Mouse (Mus musculus) hindbrain, embryonic 11.5 days (tissue): ENCODE measurements around the gene Iars. TPM values are rescaled to one million over a fixed set of nuclear protein-coding genes. Genes with fewer than 3 reads are reported as not detected.
"Not testable (repeated sequence)": the region's sequence is repeated elsewhere in the genome, so short reads cannot be mapped to it uniquely, and the experiment has no call there.

Experiments
- ATAC-seq: fragments of 200-750 bp; cut with Nextera tagmentation; 2 replicates; pipeline ENCODE4 v1.8.0; 2017; ENCODE audit warnings: mild to moderate bottlenecking, moderate TSS enrichment, moderate library complexity; ENCODE audit not compliant: low FRiP score
- DNase-seq: peaks from one replicate; pipeline ENCODE4 v3.0.0-alpha.2; 2015; ENCODE audit warnings: low spot score
- H3K27ac ChIP-seq: fragments of 300-500 bp; sonication (generic); 2 replicates; pipeline ENCODE4 v1.5.1; 2014; ENCODE audit warnings: mild to moderate bottlenecking, low read depth, low read length
- H3K27me3 ChIP-seq: fragments of 300-500 bp; sonication (generic); 2 replicates; pipeline ENCODE4 v1.6.1; 2014; ENCODE audit warnings: mild to moderate bottlenecking, low read length, moderate library complexity, mixed read lengths; ENCODE audit not compliant: control insufficient read depth, insufficient read depth
- H3K36me3 ChIP-seq: fragments of 300-500 bp; sonication (generic); 2 replicates; pipeline ENCODE4 v1.6.1; 2014; ENCODE audit warnings: mild to moderate bottlenecking, low read length, moderate library complexity, mixed read lengths; ENCODE audit not compliant: control insufficient read depth, insufficient read depth
- H3K4me1 ChIP-seq: fragments of 300-500 bp; sonication (generic); replicated peaks from 2 replicates; pipeline ENCODE4 v1.6.1; 2014; ENCODE audit warnings: low read length, mixed read lengths; ENCODE audit not compliant: control insufficient read depth, insufficient read depth
- H3K4me2 ChIP-seq: fragments of 300-500 bp; sonication (generic); replicated peaks from 2 replicates; pipeline ENCODE4 v1.6.1; 2014; ENCODE audit warnings: mild to moderate bottlenecking, low read depth, low read length
- H3K4me3 ChIP-seq: fragments of 300-500 bp; sonication (generic); 2 replicates; pipeline ENCODE4 v1.5.1; 2014; ENCODE audit warnings: low read depth, low read length
- H3K9ac ChIP-seq: fragments of 300-500 bp; sonication (generic); 2 replicates; pipeline ENCODE4 v1.6.1; 2014; ENCODE audit warnings: low read depth, low read length
- H3K9me3 ChIP-seq: fragments of 300-500 bp; sonication (generic); 2 replicates; pipeline ENCODE4 v1.6.1; 2016; ENCODE audit warnings: low read length; ENCODE audit not compliant: control insufficient read depth
- WGBS: fragments of 180-500 bp; shearing (Covaris S2); extraction: QIAGEN DNeasy Blood & Tissue Kit; methylation state at CpG from one replicate; pipeline ENCODE4 v1.1.7; 2014; 5-methylcytosine and 5-hydroxymethylcytosine counted together
- polyA plus RNA-seq: library from polyadenylated mRNA; unstranded; fragments of >200 nt; fragmentation: Nextera tagmentation; extraction: Ambion mirVana; gene quantifications from 2 replicates; pipeline ENCODE4 v1.2.1, GENCODE M21; 2014

Gene Iars
- polyA plus RNA-seq, 1 experiment from 2014 or later = 100 TPM

DNA sequence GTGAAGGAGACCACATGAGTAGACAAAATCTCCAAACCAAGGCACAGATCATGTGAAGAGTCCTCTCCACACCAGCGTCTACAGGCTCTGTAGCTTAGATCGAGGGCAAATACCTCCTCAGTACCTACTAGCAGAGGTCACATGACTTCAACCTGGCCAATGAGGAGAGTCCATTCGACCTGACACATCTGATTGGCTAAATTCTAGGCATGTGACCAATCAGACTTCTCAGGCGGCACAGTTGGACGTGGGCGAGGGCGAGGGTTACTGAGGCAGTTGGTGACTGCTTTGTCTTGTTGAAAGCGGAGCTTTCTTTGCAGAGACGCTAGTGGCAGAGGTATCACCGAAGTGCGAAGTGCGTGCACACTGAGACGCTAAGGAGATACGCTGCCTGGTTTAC is 80.3 kb downstream of the Iars start:
- Histone ChIP-seq H3K9me3 (no peaks in the 10 kb centered on the region), H3K4me3 (no peak overlapping the region), H3K9ac (no peak overlapping the region), H3K4me1 (no peaks in the 10 kb centered on the region), H3K27me3 (no peaks in the 10 kb centered on the region; the same call in 1 of the 2 replicates), H3K36me3 (no peaks in the 10 kb centered on the region), H3K4me2 (no peak overlapping the region), H3K27ac (no peak overlapping the region)
- 91% methylated on average over 14 of the region's 14 CpGs for WGBS
- ATAC-seq (no peak), DNase-seq (no peak)

DNA sequence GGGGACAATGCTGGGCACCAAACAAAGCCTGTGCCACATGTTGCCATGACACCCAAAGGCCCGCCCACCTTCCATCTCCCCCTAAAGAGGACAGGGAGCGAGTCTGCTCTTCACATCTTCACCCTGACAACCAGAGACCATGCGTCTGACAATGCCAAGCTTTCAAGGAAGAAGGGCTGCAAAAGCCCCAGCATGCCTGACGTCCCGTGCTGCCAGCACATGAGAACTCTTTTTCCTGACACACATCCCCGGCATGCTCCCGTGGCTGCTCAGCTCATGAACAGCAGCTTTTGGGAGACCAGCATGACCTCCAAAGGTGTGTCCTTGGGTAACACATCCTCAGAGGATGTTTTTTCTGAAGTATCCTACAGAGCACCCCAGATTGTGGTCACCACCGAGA is 83.4 kb downstream of the Iars start:
- no peaks in the 10 kb centered on the region for H3K36me3 ChIP-seq
- DNase-seq (peak; percentile 16), ATAC-seq (no peak)
- no peaks in the 10 kb centered on the region for H3K9me3 ChIP-seq
- no peak overlapping the region for H3K27ac ChIP-seq
- 78% methylated on average over 8 of the region's 8 CpGs for WGBS
- H3K27me3 ChIP-seq = no peaks in the 10 kb centered on the region; the same call in 1 of the 2 replicates
- no peak overlapping the region for H3K4me3 ChIP-seq
- no peak overlapping the region for H3K4me2 ChIP-seq
- no peak overlapping the region for H3K9ac ChIP-seq
- no peaks in the 10 kb centered on the region for H3K4me1 ChIP-seq

DNA sequence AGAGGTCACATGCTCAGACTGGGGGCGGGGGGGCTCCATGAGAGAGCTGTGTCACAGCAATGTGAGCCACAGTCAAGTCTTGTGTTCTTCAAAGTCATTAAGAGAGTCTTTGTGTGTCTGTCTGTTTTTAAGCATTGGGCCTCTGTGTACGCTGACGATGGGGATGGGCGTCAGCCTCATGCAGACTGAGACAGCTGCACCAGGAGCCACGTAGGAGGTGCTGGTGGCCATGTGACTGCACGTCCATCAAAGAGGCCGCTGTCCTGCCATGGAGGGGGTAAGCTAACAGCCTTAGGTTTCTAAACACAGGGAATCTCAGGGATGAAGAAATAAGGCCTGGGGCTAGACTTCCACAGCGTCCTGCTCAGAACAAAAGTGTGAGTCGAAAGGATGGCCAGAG is 84.4 kb downstream of the Iars start:
- Histone ChIP-seq H3K4me2 (no peak overlapping the region), H3K4me1 (no peaks in the 10 kb centered on the region), H3K36me3 (no peaks in the 10 kb centered on the region), H3K9me3 (no peaks in the 10 kb centered on the region), H3K27ac (no peak overlapping the region), H3K4me3 (no peak overlapping the region), H3K27me3 (no peaks in the 10 kb centered on the region; the same call in 1 of the 2 replicates), H3K9ac (no peak overlapping the region)
- 62% methylated on average over 9 of the region's 9 CpGs for WGBS
- no peak for ATAC-seq
- peak; percentile 6 for DNase-seq

DNA sequence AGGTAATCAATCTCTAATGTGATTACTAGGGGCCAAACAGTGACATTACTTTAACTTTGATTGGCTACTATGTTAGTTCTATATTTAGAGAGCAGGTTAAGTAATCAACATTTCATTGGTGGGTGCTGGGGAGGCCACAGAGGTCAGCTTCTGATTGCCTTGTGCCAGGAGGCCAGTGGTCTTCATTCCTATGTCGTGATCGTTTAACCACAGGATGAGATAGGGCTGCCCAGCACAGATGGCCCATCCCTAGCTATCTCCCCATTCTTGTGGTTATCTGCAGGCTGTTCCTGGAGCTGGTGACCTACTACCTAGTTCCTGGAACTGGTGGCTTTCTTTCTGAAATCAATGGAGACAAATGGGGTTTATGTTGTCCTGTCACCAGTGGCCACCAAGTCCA is 86.1 kb downstream of the Iars start:
- 91% methylated on average over 2 of the region's 2 CpGs for WGBS
- ATAC-seq = no peak
- H3K4me3 ChIP-seq = no peak overlapping the region
- H3K36me3 ChIP-seq = no peaks in the 10 kb centered on the region
- no peaks in the 10 kb centered on the region for H3K4me1 ChIP-seq
- no peak overlapping the region for H3K4me2 ChIP-seq
- no peak overlapping the region for H3K27ac ChIP-seq
- no peaks in the 10 kb centered on the region; the same call in 1 of the 2 replicates for H3K27me3 ChIP-seq
- no peak overlapping the region for H3K9ac ChIP-seq
- DNase-seq = no peak
- no peaks in the 10 kb centered on the region for H3K9me3 ChIP-seq

DNA sequence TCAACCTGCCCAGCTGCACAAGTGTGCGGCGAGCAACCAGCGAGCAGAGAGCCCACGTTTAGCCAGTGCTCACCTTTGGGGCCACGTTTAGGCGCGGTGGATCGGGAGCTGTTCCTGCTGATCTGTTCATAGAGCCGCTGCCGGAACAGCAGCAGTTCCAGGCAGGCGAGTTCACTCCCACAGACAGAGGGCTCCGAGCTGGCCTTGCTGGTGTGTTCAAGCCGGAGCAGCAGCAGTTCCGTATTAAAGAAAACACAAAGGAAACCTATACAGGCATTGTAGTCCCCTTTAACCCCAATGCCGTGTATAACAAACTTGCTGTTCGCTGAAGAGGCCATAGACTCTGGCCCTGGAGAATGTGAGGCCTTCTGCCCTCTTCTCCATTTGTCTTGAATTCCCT is 87.2 kb downstream of the Iars start:
- no peak overlapping the region for H3K27ac ChIP-seq
- no peak overlapping the region for H3K9ac ChIP-seq
- DNase-seq = no peak
- no peak overlapping the region for H3K4me3 ChIP-seq
- no peaks in the 10 kb centered on the region; the same call in 1 of the 2 replicates for H3K27me3 ChIP-seq
- H3K9me3 ChIP-seq = no peaks in the 10 kb centered on the region
- H3K4me1 ChIP-seq = no peaks in the 10 kb centered on the region
- no peak overlapping the region for H3K4me2 ChIP-seq
- H3K36me3 ChIP-seq = no peaks in the 10 kb centered on the region
- WGBS = 81% methylated on average over 16 of the region's 16 CpGs
- no peak for ATAC-seq

DNA sequence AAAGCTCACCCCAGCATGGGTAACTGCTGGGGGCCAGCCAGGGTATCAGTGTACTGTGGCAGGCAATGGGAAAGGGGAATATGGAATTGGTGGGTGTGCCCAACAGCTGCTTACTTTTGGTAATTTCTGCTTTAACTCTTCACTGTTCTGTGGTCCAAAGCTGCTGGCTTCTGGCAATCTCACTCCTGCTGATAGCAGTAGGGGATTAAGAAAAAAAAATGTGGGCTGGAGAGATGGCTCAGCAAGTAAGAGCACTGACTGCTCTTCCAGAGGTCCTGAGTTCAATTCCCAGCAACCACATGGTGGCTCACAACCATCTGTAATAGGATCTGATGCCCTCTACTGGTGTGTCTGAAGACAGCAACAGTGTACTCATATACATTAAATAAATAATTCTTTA is 89.6 kb downstream of the Iars start:
- not testable (repeated sequence) for H3K4me1 ChIP-seq, H3K36me3 ChIP-seq, H3K9me3 ChIP-seq, DNase-seq, H3K27ac ChIP-seq, H3K9ac ChIP-seq, H3K4me2 ChIP-seq, ATAC-seq, H3K27me3 ChIP-seq, H3K4me3 ChIP-seq

Other genes starting within 250 kb of the Iars start
- 0.65 and 0.71 TPM in 2 replicates for gene Tes3-ps, start 188.8 kb upstream of the Iars start, polyA plus RNA-seq
- 1.1 and 1.2 TPM in 2 replicates for gene Ecm2, start 177.3 kb upstream of the Iars start, polyA plus RNA-seq
- 0.10 and 0.26 TPM in 2 replicates for gene Aspn, start 137.7 kb upstream of the Iars start, polyA plus RNA-seq
- 0.54 and 1.1 TPM in 2 replicates for gene Omd, start 99.6 kb upstream of the Iars start, polyA plus RNA-seq
- gene Ogn, start 74.1 kb upstream of the Iars start, polyA plus RNA-seq = 14.1 and 14.6 TPM in 2 replicates
- 34.2 and 38.3 TPM in 2 replicates for gene Cenpp, start 29.3 kb upstream of the Iars start, polyA plus RNA-seq
- gene Nol8, start 29.0 kb upstream of the Iars start, polyA plus RNA-seq = 23.7 and 27.8 TPM in 2 replicates
- gene Gm30302, start 116.9 kb downstream of the Iars start, polyA plus RNA-seq = not detected in 2 replicates